Mouse (Mus musculus): Measurements from ENCODE around the gene Bmper. TPM values are rescaled to one million over a fixed set of nuclear protein-coding genes. Genes with fewer than 3 reads are reported as not detected.

Bmper gene
- polyA plus RNA-seq, 1 experiment from 2014 or later = 6.9 TPM

GRCm38 (mm10) chr9:23199841-23200240 lies 23.0 kb upstream of the Bmper start:
- Histone ChIP-seq H3K27ac (ENCODE audit: low read length) (no peak overlapping the region), H3K4me3 (ENCODE audit: low read depth, low read length) (no peak overlapping the region), H3K9me3 (ENCODE audit: control insufficient read depth, low read depth, low read length) (no peaks in the 10 kb centered on the region), H3K4me1 (ENCODE audit: control insufficient read depth, insufficient read depth, low read length) (0 out of 2 replicates have a peak, but pooled peaks cover 4% of the 10 kb centered on the region), H3K9ac (replicated peaks; ENCODE audit: low read depth, low read length) (no peak overlapping the region), H3K4me2 (replicated peaks; ENCODE audit: low read depth, low read length) (no peak overlapping the region), H3K27me3 (ENCODE audit: control insufficient read depth, insufficient read depth, low read length) (0 out of 2 replicates have a peak, but pooled peaks cover 2% of the 10 kb centered on the region), H3K36me3 (ENCODE audit: control insufficient read depth, insufficient read depth, low read length) (no peaks in the 10 kb centered on the region)
- no peak for ATAC-seq (ENCODE audit: insufficient number of reproducible peaks, insufficient read depth, low FRiP score, low read depth)
- WGBS = 83% methylated on average over 1 of the region's 1 CpGs

- H3K9ac ChIP-seq (replicated peaks; ENCODE audit: low read depth, low read length) = no peak overlapping the region
- no peak overlapping the region for H3K27ac ChIP-seq (ENCODE audit: low read length)
- 73% methylated on average over 4 of the region's 4 CpGs for WGBS
- 0 out of 2 replicates have a peak, but pooled peaks cover 5% of the 10 kb centered on the region for H3K4me1 ChIP-seq (ENCODE audit: control insufficient read depth, insufficient read depth, low read length)
- no peaks in the 10 kb centered on the region for H3K36me3 ChIP-seq (ENCODE audit: control insufficient read depth, insufficient read depth, low read length)
- 0 out of 2 replicates have a peak, but pooled peaks cover 2% of the 10 kb centered on the region for H3K27me3 ChIP-seq (ENCODE audit: control insufficient read depth, insufficient read depth, low read length)
- H3K4me2 ChIP-seq (replicated peaks; ENCODE audit: low read depth, low read length) = no peak overlapping the region
- no peak overlapping the region for H3K4me3 ChIP-seq (ENCODE audit: low read depth, low read length)
- no peaks in the 10 kb centered on the region for H3K9me3 ChIP-seq (ENCODE audit: control insufficient read depth, low read depth, low read length)
- ATAC-seq (ENCODE audit: insufficient number of reproducible peaks, insufficient read depth, low FRiP score, low read depth) = no peak
These were observed 22.0 kb upstream of the Bmper start for GRCm38 (mm10) chr9:23200828-23201227.

GRCm38 (mm10) chr9:23202431-23202830 lies 20.4 kb upstream of the Bmper start:
- 78% methylated on average over 4 of the region's 4 CpGs for WGBS
- no peak for ATAC-seq (ENCODE audit: insufficient number of reproducible peaks, insufficient read depth, low FRiP score, low read depth)
- Histone ChIP-seq H3K4me2 (replicated peaks; ENCODE audit: low read depth, low read length) (no peak overlapping the region), H3K4me1 (ENCODE audit: control insufficient read depth, insufficient read depth, low read length) (0 out of 2 replicates have a peak, but pooled peaks cover 5% of the 10 kb centered on the region), H3K36me3 (ENCODE audit: control insufficient read depth, insufficient read depth, low read length) (no peaks in the 10 kb centered on the region), H3K4me3 (ENCODE audit: low read depth, low read length) (no peak overlapping the region), H3K27ac (ENCODE audit: low read length) (no peak overlapping the region), H3K9me3 (ENCODE audit: control insufficient read depth, low read depth, low read length) (no peaks in the 10 kb centered on the region), H3K9ac (replicated peaks; ENCODE audit: low read depth, low read length) (no peak overlapping the region), H3K27me3 (ENCODE audit: control insufficient read depth, insufficient read depth, low read length) (0 out of 2 replicates have a peak, but pooled peaks cover 2% of the 10 kb centered on the region)

GRCm38 (mm10) chr9:23204339-23205288 lies 18.3 kb upstream of the Bmper start:
- no peak overlapping the region for H3K27ac ChIP-seq (ENCODE audit: low read length)
- no peaks in the 10 kb centered on the region for H3K9me3 ChIP-seq (ENCODE audit: control insufficient read depth, low read depth, low read length)
- H3K36me3 ChIP-seq (ENCODE audit: control insufficient read depth, insufficient read depth, low read length) = no peaks in the 10 kb centered on the region
- no peak overlapping the region for H3K4me3 ChIP-seq (ENCODE audit: low read depth, low read length)
- 0 out of 2 replicates have a peak, but pooled peaks cover 2% of the 10 kb centered on the region for H3K27me3 ChIP-seq (ENCODE audit: control insufficient read depth, insufficient read depth, low read length)
- no peak for ATAC-seq (ENCODE audit: insufficient number of reproducible peaks, insufficient read depth, low FRiP score, low read depth)
- 16% methylated on average over 17 of the region's 17 CpGs for WGBS
- 0 out of 2 replicates have a peak, but pooled peaks cover 5% of the 10 kb centered on the region for H3K4me1 ChIP-seq (ENCODE audit: control insufficient read depth, insufficient read depth, low read length)
- H3K4me2 ChIP-seq (replicated peaks; ENCODE audit: low read depth, low read length) = 0 out of 2 replicates have a peak overlapping the region, but pooled peaks have one; percentile 1
- no peak overlapping the region for H3K9ac ChIP-seq (replicated peaks; ENCODE audit: low read depth, low read length)

- no peak for ATAC-seq (ENCODE audit: insufficient number of reproducible peaks, insufficient read depth, low FRiP score, low read depth)
- WGBS = 24% methylated on average over 3 of the region's 3 CpGs
These were observed 17.6 kb upstream of the Bmper start for GRCm38 (mm10) chr9:23205304-23205703.

GRCm38 (mm10) chr9:23205757-23206156 lies 17.1 kb upstream of the Bmper start:
- no peaks in the 10 kb centered on the region for H3K9me3 ChIP-seq (ENCODE audit: control insufficient read depth, low read depth, low read length)
- no peaks in the 10 kb centered on the region for H3K36me3 ChIP-seq (ENCODE audit: control insufficient read depth, insufficient read depth, low read length)
- H3K4me2 ChIP-seq (replicated peaks; ENCODE audit: low read depth, low read length) = no peak overlapping the region
- H3K9ac ChIP-seq (replicated peaks; ENCODE audit: low read depth, low read length) = no peak overlapping the region
- no peak overlapping the region for H3K27ac ChIP-seq (ENCODE audit: low read length)
- H3K4me1 ChIP-seq (ENCODE audit: control insufficient read depth, insufficient read depth, low read length) = 0 out of 2 replicates have a peak, but pooled peaks cover 5% of the 10 kb centered on the region
- ATAC-seq (ENCODE audit: insufficient number of reproducible peaks, insufficient read depth, low FRiP score, low read depth) = no peak
- 0 out of 2 replicates have a peak, but pooled peaks cover 2% of the 10 kb centered on the region for H3K27me3 ChIP-seq (ENCODE audit: control insufficient read depth, insufficient read depth, low read length)
- 87% methylated on average over 3 of the region's 3 CpGs for WGBS
- H3K4me3 ChIP-seq (ENCODE audit: low read depth, low read length) = no peak overlapping the region

More at GRCm38 (mm10) chr9:23205304-23205703, 17.6 kb upstream of the Bmper start:
- Histone ChIP-seq H3K4me3 (ENCODE audit: low read depth, low read length) (no peak overlapping the region), H3K27me3 (ENCODE audit: control insufficient read depth, insufficient read depth, low read length) (0 out of 2 replicates have a peak, but pooled peaks cover 2% of the 10 kb centered on the region), H3K4me1 (ENCODE audit: control insufficient read depth, insufficient read depth, low read length) (0 out of 2 replicates have a peak, but pooled peaks cover 5% of the 10 kb centered on the region), H3K4me2 (replicated peaks; ENCODE audit: low read depth, low read length) (no peak overlapping the region), H3K36me3 (ENCODE audit: control insufficient read depth, insufficient read depth, low read length) (no peaks in the 10 kb centered on the region), H3K9ac (replicated peaks; ENCODE audit: low read depth, low read length) (no peak overlapping the region), H3K27ac (ENCODE audit: low read length) (no peak overlapping the region), H3K9me3 (ENCODE audit: control insufficient read depth, low read depth, low read length) (no peaks in the 10 kb centered on the region)

GRCm38 (mm10) chr9:23206181-23206580 lies 16.7 kb upstream of the Bmper start:
- Histone ChIP-seq H3K27me3 (ENCODE audit: control insufficient read depth, insufficient read depth, low read length) (0 out of 2 replicates have a peak, but pooled peaks cover 2% of the 10 kb centered on the region), H3K4me2 (replicated peaks; ENCODE audit: low read depth, low read length) (no peak overlapping the region), H3K9ac (replicated peaks; ENCODE audit: low read depth, low read length) (no peak overlapping the region), H3K36me3 (ENCODE audit: control insufficient read depth, insufficient read depth, low read length) (no peaks in the 10 kb centered on the region), H3K4me3 (ENCODE audit: low read depth, low read length) (no peak overlapping the region), H3K27ac (ENCODE audit: low read length) (no peak overlapping the region), H3K9me3 (ENCODE audit: control insufficient read depth, low read depth, low read length) (no peaks in the 10 kb centered on the region), H3K4me1 (ENCODE audit: control insufficient read depth, insufficient read depth, low read length) (0 out of 2 replicates have a peak, but pooled peaks cover 5% of the 10 kb centered on the region)
- ATAC-seq (ENCODE audit: insufficient number of reproducible peaks, insufficient read depth, low FRiP score, low read depth) = no peak
- 94% methylated on average over 5 of the region's 5 CpGs for WGBS

GRCm38 (mm10) chr9:23212303-23212702 lies 10.6 kb upstream of the Bmper start:
- H3K9ac ChIP-seq (replicated peaks; ENCODE audit: low read depth, low read length) = no peak overlapping the region
- H3K4me3 ChIP-seq (ENCODE audit: low read depth, low read length) = no peak overlapping the region
- no peaks in the 10 kb centered on the region for H3K4me1 ChIP-seq (ENCODE audit: control insufficient read depth, insufficient read depth, low read length)
- H3K27me3 ChIP-seq (ENCODE audit: control insufficient read depth, insufficient read depth, low read length) = no peaks in the 10 kb centered on the region
- ATAC-seq (ENCODE audit: insufficient number of reproducible peaks, insufficient read depth, low FRiP score, low read depth) = peak; percentile 49; the same call in 1 of the 2 replicates
- H3K27ac ChIP-seq (ENCODE audit: low read length) = no peak overlapping the region
- H3K4me2 ChIP-seq (replicated peaks; ENCODE audit: low read depth, low read length) = no peak overlapping the region
- no peaks in the 10 kb centered on the region for H3K9me3 ChIP-seq (ENCODE audit: control insufficient read depth, low read depth, low read length)
- WGBS = 5% methylated on average over 11 of the region's 11 CpGs
- H3K36me3 ChIP-seq (ENCODE audit: control insufficient read depth, insufficient read depth, low read length) = no peaks in the 10 kb centered on the region
